Mouse (Mus musculus): ENCODE results near the gene Diaph3. TPM values are rescaled to one million over a fixed set of nuclear protein-coding genes. Genes with fewer than 3 reads are reported as not detected.
"Not testable (repeated sequence)": the region's sequence is repeated elsewhere in the genome, so short reads cannot be mapped to it uniquely, and the experiment has no call there.

The Diaph3 gene
- polyA plus RNA-seq, 1 experiment from 2014 or later: 8.2 TPM

DNA sequence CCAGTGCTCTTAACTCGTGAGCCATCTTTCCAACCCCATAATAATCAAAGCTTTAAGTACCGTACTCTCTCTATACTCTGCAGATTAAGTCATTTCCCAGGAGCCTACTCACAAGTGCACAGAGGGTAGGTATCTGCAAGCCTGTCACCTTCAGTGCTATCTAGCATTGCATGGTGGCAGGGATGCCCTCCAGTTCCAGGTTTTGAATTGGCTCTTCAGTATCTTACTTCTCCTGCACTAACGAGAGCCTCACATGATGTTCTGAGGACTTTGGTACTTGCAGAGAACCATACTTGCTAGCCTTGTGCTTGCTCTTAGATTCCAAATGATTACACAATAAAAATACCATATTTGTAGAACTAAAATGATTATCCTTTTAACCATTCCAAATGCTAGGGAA, 420.0 kb downstream of the Diaph3 start:
- Histone ChIP-seq H3K27ac (ENCODE audit: low read depth, low read length) (no peak overlapping the region), H3K27me3 (ENCODE audit: control insufficient read depth, insufficient read depth, low read length) (no peaks in the 10 kb centered on the region), H3K4me3 (ENCODE audit: low read depth, low read length) (no peak overlapping the region), H3K9me3 (ENCODE audit: control insufficient read depth, low read length) (no peaks in the 10 kb centered on the region), H3K4me2 (ENCODE audit: low read depth) (no peak overlapping the region), H3K36me3 (ENCODE audit: control insufficient read depth, insufficient read depth, low read length) (no peaks in the 10 kb centered on the region), H3K9ac (ENCODE audit: low read length) (no peak overlapping the region), H3K4me1 (ENCODE audit: control insufficient read depth, insufficient read depth, low read length) (no peaks in the 10 kb centered on the region)
- 88% methylated on average over 3 of the region's 3 CpGs for WGBS
- DNase-seq (ENCODE audit: low spot score) (no peak), ATAC-seq (ENCODE audit: insufficient read depth, low FRiP score, low TSS enrichment) (no peak)

DNA sequence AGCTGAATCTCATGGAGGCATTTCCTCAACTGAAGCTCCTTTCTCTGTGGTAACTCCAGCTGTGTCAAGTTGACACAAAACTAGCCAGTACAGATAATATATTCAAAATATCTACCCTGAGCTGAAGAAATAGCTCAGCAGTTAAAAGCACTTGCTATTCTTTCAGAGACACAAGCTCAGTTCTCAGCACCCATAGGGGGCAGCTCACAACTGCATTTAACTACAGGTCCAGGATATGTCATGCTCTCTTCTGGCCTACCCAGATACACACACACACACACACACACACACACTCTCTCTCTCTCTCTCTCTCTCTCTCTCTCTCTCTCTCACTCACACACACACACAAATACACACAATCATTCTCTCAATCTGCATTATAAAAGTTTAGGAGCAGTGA, 420.6 kb downstream of the Diaph3 start:
- not testable (repeated sequence) for ATAC-seq (ENCODE audit: insufficient read depth, low FRiP score, low TSS enrichment); H3K4me1 ChIP-seq (ENCODE audit: control insufficient read depth, insufficient read depth, low read length); H3K4me2 ChIP-seq (ENCODE audit: low read depth); H3K36me3 ChIP-seq (ENCODE audit: control insufficient read depth, insufficient read depth, low read length); H3K27me3 ChIP-seq (ENCODE audit: control insufficient read depth, insufficient read depth, low read length); H3K27ac ChIP-seq (ENCODE audit: low read depth, low read length); DNase-seq (ENCODE audit: low spot score); H3K9ac ChIP-seq (ENCODE audit: low read length); H3K9me3 ChIP-seq (ENCODE audit: control insufficient read depth, low read length); H3K4me3 ChIP-seq (ENCODE audit: low read depth, low read length)

DNA sequence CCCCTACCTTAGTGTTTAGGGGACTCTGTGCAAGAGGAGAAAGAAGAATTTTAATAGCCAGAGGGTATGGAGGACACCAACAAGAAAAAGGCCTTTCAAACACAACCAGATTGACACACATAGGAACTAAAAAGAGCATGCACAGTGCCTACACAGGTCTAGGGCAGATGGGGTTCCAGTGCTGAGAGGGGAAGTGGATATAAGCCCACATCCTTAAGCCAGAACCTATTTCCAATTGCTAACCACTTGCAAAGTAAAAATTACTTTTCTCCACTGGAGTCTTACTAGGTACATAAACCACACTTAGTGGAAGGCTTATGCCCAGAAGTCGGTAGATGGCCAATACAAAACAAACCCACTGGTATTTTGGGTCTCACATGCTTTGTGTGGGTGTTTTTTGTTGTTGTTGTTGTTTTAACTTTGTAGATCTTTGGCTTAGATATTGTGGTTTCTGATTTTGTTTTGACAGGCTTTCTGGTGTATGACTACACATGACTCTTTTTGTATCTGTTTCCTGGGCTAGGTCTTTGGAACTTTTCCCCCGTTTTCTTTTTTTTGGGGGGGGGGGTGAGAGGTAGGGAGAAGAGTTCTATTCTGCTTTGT, 426.8 kb downstream of the Diaph3 start:
- H3K4me1 ChIP-seq (ENCODE audit: control insufficient read depth, insufficient read depth, low read length): no peaks in the 10 kb centered on the region
- 90% methylated on average over 2 of the region's 2 CpGs for whole genome bisulfite sequencing
- DNase-seq (ENCODE audit: low spot score): no peak

DNA sequence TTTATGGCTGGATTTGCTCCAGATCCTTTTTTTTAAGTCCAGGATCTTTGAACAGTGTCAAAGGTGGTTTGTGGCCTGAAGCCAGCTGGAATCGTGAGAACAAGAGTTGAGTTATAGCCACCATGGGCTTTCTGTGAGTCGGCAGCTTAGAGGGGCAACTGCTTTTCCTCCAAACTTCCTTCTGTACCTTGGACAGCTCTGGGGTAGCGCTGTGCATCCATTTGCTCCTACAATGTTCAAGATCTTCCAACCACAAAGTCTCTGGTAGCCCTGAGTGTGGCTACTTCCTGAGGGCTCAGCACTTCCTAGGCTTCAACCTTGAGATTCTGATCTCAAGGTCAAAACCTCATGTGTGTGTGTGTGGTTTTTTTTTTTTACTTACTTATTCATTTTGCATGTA, 437.0 kb downstream of the Diaph3 start:
- H3K4me3 ChIP-seq (ENCODE audit: low read depth, low read length): no peak overlapping the region
- H3K4me2 ChIP-seq (ENCODE audit: low read depth): no peak overlapping the region
- H3K9me3 ChIP-seq (ENCODE audit: control insufficient read depth, low read length): no peaks in the 10 kb centered on the region
- ATAC-seq (ENCODE audit: insufficient read depth, low FRiP score, low TSS enrichment) (no peak), DNase-seq (ENCODE audit: low spot score) (no peak)
- H3K27ac ChIP-seq (ENCODE audit: low read depth, low read length): no peak overlapping the region
- WGBS: 68% methylated on average over 3 of the region's 3 CpGs
- H3K4me1 ChIP-seq (ENCODE audit: control insufficient read depth, insufficient read depth, low read length): no peaks in the 10 kb centered on the region
- no peaks in the 10 kb centered on the region for H3K27me3 ChIP-seq (ENCODE audit: control insufficient read depth, insufficient read depth, low read length)
- H3K36me3 ChIP-seq (ENCODE audit: control insufficient read depth, insufficient read depth, low read length): no peaks in the 10 kb centered on the region
- H3K9ac ChIP-seq (ENCODE audit: low read length): no peak overlapping the region

More for the DNA sequence above, 426.8 kb downstream of the Diaph3 start:
- Histone ChIP-seq H3K9me3 (ENCODE audit: control insufficient read depth, low read length) (no peaks in the 10 kb centered on the region), H3K4me3 (ENCODE audit: low read depth, low read length) (no peak overlapping the region), H3K9ac (ENCODE audit: low read length) (no peak overlapping the region), H3K27ac (ENCODE audit: low read depth, low read length) (no peak overlapping the region), H3K27me3 (ENCODE audit: control insufficient read depth, insufficient read depth, low read length) (no peaks in the 10 kb centered on the region), H3K4me2 (ENCODE audit: low read depth) (no peak overlapping the region), H3K36me3 (ENCODE audit: control insufficient read depth, insufficient read depth, low read length) (no peaks in the 10 kb centered on the region)
- ATAC-seq (ENCODE audit: insufficient read depth, low FRiP score, low TSS enrichment): no peak

DNA sequence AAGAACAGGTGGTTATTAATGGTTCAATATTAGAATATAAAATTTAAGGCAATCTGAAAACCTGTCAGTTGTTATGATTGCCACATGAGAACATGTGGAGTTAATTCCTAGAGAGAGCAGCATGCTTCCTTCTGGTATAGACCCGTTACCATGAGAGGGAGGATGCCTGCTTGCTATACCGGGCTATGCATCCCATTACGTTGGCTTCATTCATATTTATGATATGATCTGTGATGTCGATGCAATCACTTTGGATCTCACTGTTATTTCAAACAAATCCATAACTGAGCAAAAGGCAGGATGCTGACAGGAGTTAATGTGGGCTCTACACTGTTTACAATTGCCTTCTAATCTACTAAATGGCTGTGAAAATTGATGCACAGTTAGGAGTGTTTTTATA, 439.9 kb downstream of the Diaph3 start:
- WGBS: 91% methylated on average over 4 of the region's 4 CpGs
- H3K4me2 ChIP-seq (ENCODE audit: low read depth): no peak overlapping the region

DNA sequence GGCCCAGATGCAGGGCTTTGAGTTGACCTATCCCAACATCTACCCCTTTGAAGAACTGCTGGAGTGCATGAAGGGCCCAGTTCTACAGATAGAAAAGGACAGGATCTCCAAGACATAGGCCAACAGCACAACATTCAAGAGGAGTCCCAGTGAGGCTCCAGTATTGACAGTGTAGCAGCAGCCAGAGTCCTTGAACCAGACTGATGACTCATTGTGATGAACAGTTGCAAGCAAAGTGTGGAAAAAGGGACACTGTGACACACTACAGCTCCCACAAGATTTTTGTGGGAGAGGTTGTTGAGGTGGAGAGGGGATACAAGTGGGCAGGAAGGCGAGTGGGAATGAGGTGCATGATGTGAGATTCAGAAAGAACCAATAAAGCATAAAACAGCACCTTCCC, 443.1 kb downstream of the Diaph3 start:
- H3K27ac ChIP-seq (ENCODE audit: low read depth, low read length): no peak overlapping the region
- no peak overlapping the region for H3K9ac ChIP-seq (ENCODE audit: low read length)
- WGBS: 88% methylated on average over 1 of the region's 1 CpGs
- no peaks in the 10 kb centered on the region for H3K9me3 ChIP-seq (ENCODE audit: control insufficient read depth, low read length)
- ATAC-seq (ENCODE audit: insufficient read depth, low FRiP score, low TSS enrichment) (no peak), DNase-seq (ENCODE audit: low spot score) (no peak)
- H3K4me1 ChIP-seq (ENCODE audit: control insufficient read depth, insufficient read depth, low read length): no peaks in the 10 kb centered on the region
- H3K36me3 ChIP-seq (ENCODE audit: control insufficient read depth, insufficient read depth, low read length): no peaks in the 10 kb centered on the region
- no peak overlapping the region for H3K4me2 ChIP-seq (ENCODE audit: low read depth)
- H3K27me3 ChIP-seq (ENCODE audit: control insufficient read depth, insufficient read depth, low read length): no peaks in the 10 kb centered on the region
- H3K4me3 ChIP-seq (ENCODE audit: low read depth, low read length): no peak overlapping the region

More for the DNA sequence above, 439.9 kb downstream of the Diaph3 start:
- H3K27ac ChIP-seq (ENCODE audit: low read depth, low read length): no peak overlapping the region
- H3K27me3 ChIP-seq (ENCODE audit: control insufficient read depth, insufficient read depth, low read length): no peaks in the 10 kb centered on the region
- no peak overlapping the region for H3K9ac ChIP-seq (ENCODE audit: low read length)
- ATAC-seq (ENCODE audit: insufficient read depth, low FRiP score, low TSS enrichment): no peak
- H3K4me1 ChIP-seq (ENCODE audit: control insufficient read depth, insufficient read depth, low read length): no peaks in the 10 kb centered on the region
- no peaks in the 10 kb centered on the region for H3K9me3 ChIP-seq (ENCODE audit: control insufficient read depth, low read length)
- H3K36me3 ChIP-seq (ENCODE audit: control insufficient read depth, insufficient read depth, low read length): no peaks in the 10 kb centered on the region
- no peak overlapping the region for H3K4me3 ChIP-seq (ENCODE audit: low read depth, low read length)
- DNase-seq (ENCODE audit: low spot score): no peak

DNA sequence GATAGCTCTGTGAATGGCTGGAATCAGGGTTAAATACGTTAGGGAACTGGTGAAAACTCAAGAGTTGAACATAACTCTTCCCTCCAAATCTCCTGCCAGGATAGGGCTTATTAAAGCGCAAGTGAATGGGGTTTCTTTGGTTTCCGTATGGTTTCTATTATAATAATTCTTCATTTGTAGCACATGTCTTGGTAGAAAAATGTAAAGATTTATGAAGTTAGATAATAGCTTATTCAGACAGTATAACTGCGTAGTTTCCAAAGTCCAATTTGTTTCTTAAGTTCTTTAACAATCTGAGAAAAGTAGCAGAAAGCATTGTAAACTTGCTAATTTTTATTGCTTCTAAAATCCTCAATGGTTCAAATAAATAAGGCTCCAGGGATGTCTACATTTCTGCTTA, 448.3 kb downstream of the Diaph3 start:
- no peak overlapping the region for H3K9ac ChIP-seq (ENCODE audit: low read length)
- ATAC-seq (ENCODE audit: insufficient read depth, low FRiP score, low TSS enrichment): no peak
- 63% methylated on average over 4 of the region's 4 CpGs for WGBS

DNA sequence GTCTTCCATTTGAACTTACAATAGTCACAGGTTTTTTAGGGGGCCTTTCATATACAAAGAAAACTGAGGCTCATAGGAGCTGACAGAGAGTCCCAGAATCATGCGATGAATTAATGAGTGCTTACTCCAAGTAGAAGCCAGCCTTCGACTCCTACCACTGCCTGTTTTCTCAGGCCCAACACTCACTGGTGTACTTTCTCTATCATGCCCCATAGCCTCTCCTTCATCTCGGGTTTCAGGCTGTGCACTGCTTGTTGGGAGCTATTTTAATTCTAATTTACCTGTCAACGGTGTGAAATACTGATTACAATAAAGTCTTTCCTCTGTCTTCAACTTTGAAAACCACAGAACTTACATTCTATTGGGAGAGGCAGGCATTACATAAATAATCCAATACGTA, 449.7 kb downstream of the Diaph3 start:
- Histone ChIP-seq H3K4me3 (ENCODE audit: low read depth, low read length) (no peak overlapping the region), H3K4me2 (ENCODE audit: low read depth) (no peak overlapping the region), H3K4me1 (ENCODE audit: control insufficient read depth, insufficient read depth, low read length) (no peaks in the 10 kb centered on the region), H3K27me3 (ENCODE audit: control insufficient read depth, insufficient read depth, low read length) (no peaks in the 10 kb centered on the region), H3K9me3 (ENCODE audit: control insufficient read depth, low read length) (no peaks in the 10 kb centered on the region), H3K36me3 (ENCODE audit: control insufficient read depth, insufficient read depth, low read length) (no peaks in the 10 kb centered on the region), H3K27ac (ENCODE audit: low read depth, low read length) (no peak overlapping the region), H3K9ac (ENCODE audit: low read length) (no peak overlapping the region)
- DNase-seq (ENCODE audit: low spot score) (no peak), ATAC-seq (ENCODE audit: insufficient read depth, low FRiP score, low TSS enrichment) (no peak)
- 57% methylated on average over 5 of the region's 5 CpGs for WGBS

More for the DNA sequence above, 448.3 kb downstream of the Diaph3 start:
- no peak for DNase-seq (ENCODE audit: low spot score)
- no peak overlapping the region for H3K4me3 ChIP-seq (ENCODE audit: low read depth, low read length)
- no peaks in the 10 kb centered on the region for H3K9me3 ChIP-seq (ENCODE audit: control insufficient read depth, low read length)
- no peak overlapping the region for H3K27ac ChIP-seq (ENCODE audit: low read depth, low read length)
- no peaks in the 10 kb centered on the region for H3K4me1 ChIP-seq (ENCODE audit: control insufficient read depth, insufficient read depth, low read length)
- no peak overlapping the region for H3K4me2 ChIP-seq (ENCODE audit: low read depth)
- H3K36me3 ChIP-seq (ENCODE audit: control insufficient read depth, insufficient read depth, low read length): no peaks in the 10 kb centered on the region
- H3K27me3 ChIP-seq (ENCODE audit: control insufficient read depth, insufficient read depth, low read length): no peaks in the 10 kb centered on the region

DNA sequence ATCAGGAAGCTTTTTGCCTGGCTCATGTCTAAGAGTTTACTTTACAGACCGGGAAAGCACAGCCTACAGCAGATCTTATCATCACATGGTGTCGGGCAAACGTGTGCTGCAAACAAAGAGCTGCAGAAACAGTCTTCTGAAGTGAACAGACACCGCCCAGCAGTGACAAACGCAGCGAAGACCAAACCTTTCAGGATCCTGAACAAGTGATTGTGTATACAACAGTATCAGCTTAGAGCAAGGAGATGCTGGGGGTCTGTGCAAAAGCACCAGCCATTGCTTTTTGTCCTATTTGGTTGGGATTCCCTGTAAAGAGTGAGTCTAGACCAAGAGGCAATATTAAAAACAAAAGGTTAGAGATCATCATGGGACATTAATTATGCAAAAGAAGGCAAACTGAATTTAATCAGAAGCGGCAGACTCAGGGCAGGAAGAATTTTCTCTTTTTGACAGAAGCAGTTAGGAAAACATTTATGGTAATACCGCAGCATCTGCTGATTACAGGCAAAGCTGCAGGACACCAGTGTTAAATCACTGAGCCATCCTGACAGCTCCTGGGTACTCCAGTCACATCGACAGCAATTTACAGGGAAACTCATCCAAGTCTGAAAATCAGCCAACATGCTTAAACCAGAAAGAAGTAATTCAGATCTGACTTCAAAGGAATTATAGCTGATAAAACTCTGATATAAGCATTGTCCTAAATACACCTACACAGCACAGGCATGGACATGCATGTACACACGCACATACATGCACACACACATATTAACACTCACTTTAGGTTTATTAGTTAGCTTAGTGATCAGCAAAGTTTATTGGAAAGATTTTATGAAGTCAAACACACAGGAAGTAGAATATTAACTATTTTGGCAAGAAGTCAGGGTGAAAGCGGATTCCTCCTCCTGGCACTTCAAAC, 456.2 kb downstream of the Diaph3 start:
- no peak overlapping the region for H3K9ac ChIP-seq (ENCODE audit: low read length)
- no peaks in the 10 kb centered on the region for H3K36me3 ChIP-seq (ENCODE audit: control insufficient read depth, insufficient read depth, low read length)
- ATAC-seq (ENCODE audit: insufficient read depth, low FRiP score, low TSS enrichment): no peak; the same call in 1 of the 2 replicates
- H3K27me3 ChIP-seq (ENCODE audit: control insufficient read depth, insufficient read depth, low read length): no peaks in the 10 kb centered on the region
- no peak overlapping the region for H3K4me3 ChIP-seq (ENCODE audit: low read depth, low read length)
- no peaks in the 10 kb centered on the region; the same call in 1 of the 2 replicates for H3K4me1 ChIP-seq (ENCODE audit: control insufficient read depth, insufficient read depth, low read length)
- no peak for DNase-seq (ENCODE audit: low spot score)
- H3K27ac ChIP-seq (ENCODE audit: low read depth, low read length): no peak overlapping the region
- H3K4me2 ChIP-seq (ENCODE audit: low read depth): no peak overlapping the region
- WGBS: 65% methylated on average over 11 of the region's 11 CpGs
- H3K9me3 ChIP-seq (ENCODE audit: control insufficient read depth, low read length): no peaks in the 10 kb centered on the region
